Comparison of ENCODE assay signal across 11 mouse cellular contexts in the genomic region with DNA sequence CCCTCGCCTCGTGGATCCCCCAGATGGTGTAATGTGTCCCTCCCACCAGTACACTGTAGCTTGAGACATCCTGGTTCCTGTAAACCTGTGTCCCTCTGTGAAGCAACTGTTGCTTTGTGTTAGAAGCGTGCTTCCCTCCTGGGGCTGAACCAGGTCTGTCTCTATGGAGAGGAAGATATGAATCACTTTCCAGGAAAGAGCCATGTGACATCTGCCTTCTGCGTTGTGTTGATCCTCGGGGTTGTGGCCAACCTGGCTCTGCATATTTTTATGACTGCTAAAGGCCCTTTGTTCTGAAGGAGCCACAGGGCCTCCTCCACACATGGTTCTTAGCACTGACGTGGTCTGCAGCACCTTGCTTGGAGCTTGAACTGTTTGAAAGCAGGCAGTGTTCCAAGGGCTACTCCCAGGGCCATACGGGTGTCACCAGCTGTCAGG. TPM values are rescaled to one million over a fixed set of nuclear protein-coding genes. Genes with fewer than 3 reads are reported as not detected.
DNase-seq lines count a peak whose midpoint lies in the region; ATAC-seq lines count a peak whose summit lies in the region.
"Had no signal": no experiment of that assay in that cellular context is flagged by ENCODE, and none has a peak within 500 bp of the region (broad histone marks: within the 10 kb centered on the region; RNA-seq: fewer than 3 reads in every experiment).

No protein-coding gene starts in this region.

- H3K36me3 ChIP-seq in forebrain, embryonic 15.5 days: no peaks in the 10 kb centered on the region
- H3K36me3 ChIP-seq in forebrain, embryonic 12.5 days (replicated peaks): no peaks in the 10 kb centered on the region
- H3K36me3 ChIP-seq: limb, embryonic 12.5 days had no signal

- no peak overlapping the region for H3K27ac ChIP-seq in forebrain, embryonic 15.5 days (replicated peaks)
- H3K27ac ChIP-seq in forebrain, embryonic 12.5 days: no peak overlapping the region
- H3K27ac ChIP-seq: limb, embryonic 12.5 days had no signal

- no peaks in the 10 kb centered on the region for H3K9me3 ChIP-seq in forebrain, embryonic 15.5 days
- H3K9me3 ChIP-seq in forebrain, embryonic 12.5 days: no peaks in the 10 kb centered on the region
- H3K9me3 ChIP-seq: limb, embryonic 12.5 days had no signal

- no peak overlapping the region for H3K4me3 ChIP-seq in forebrain, embryonic 15.5 days
- H3K4me3 ChIP-seq in forebrain, embryonic 12.5 days (replicated peaks): no peak overlapping the region
- H3K4me3 ChIP-seq: limb, embryonic 12.5 days had no signal

- intact Hi-C loops in left cerebral cortex, postnatal 25 days (cut with DNase I): no loop called here

- DNase-seq in brain, adult 2 months (ENCODE audit: low read depth, low spot score): peak; percentile 43
- DNase-seq in kidney, postnatal 10 days: peak; percentile 9
- DNase-seq in ovary, postnatal 10 days (ENCODE audit: low spot score): no peak
- no peak for DNase-seq in left cerebral cortex, postnatal 25 days (ENCODE audit: low spot score in 2 of 2)
- DNase-seq in B cell, adult 2 months: no peak
- DNase-seq: heart, postnatal 14 days; lung, postnatal 14 days had no signal

- H3K4me1 ChIP-seq in forebrain, embryonic 15.5 days: no peaks in the 10 kb centered on the region
- 0 out of 2 replicates have a peak, but pooled peaks cover 3% of the 10 kb centered on the region for H3K4me1 ChIP-seq in forebrain, embryonic 12.5 days

- H3K27me3 ChIP-seq in forebrain, embryonic 15.5 days: no peaks in the 10 kb centered on the region
- H3K27me3 ChIP-seq in forebrain, embryonic 12.5 days: no peaks in the 10 kb centered on the region
- H3K27me3 ChIP-seq: limb, embryonic 12.5 days had no signal

- 0 out of 2 replicates have a peak, but pooled peaks have one; percentile 32 for ATAC-seq in forebrain, embryonic 15.5 days (replicated peaks)
- no peak for ATAC-seq in forebrain, embryonic 12.5 days (ENCODE audit: low FRiP score)
- peak; percentile 90 for ATAC-seq in granulocyte monocyte progenitor cell, adult 5-6 weeks (replicated peaks; ENCODE audit: poor library complexity, severe bottlenecking)

- no peak overlapping the region for H3K9ac ChIP-seq in forebrain, embryonic 15.5 days (replicated peaks)
- H3K9ac ChIP-seq in forebrain, embryonic 12.5 days: no peak overlapping the region
- H3K9ac ChIP-seq: limb, embryonic 12.5 days had no signal

- 67% methylated on average over 7 of the region's 7 CpGs for WGBS in forebrain, embryonic 15.5 days
- WGBS in forebrain, embryonic 12.5 days: 77% methylated on average over 7 of the region's 7 CpGs

- H3K4me2 ChIP-seq in forebrain, embryonic 15.5 days (replicated peaks): no peak overlapping the region
- no peak overlapping the region for H3K4me2 ChIP-seq in forebrain, embryonic 12.5 days
- H3K4me2 ChIP-seq: limb, embryonic 12.5 days had no signal

RNA-seq across cellular contexts. Expression of a gene that starts 31.0 kb away (rescaled TPM):
- 0.22 and 0.46 TPM in 2 replicates for polyA plus RNA-seq in forebrain, embryonic 15.5 days (2015; fragmentation: Nextera tagmentation; extraction: Ambion mirVana)
- 0.33 and 0.42 TPM in 2 replicates for polyA plus RNA-seq in forebrain, embryonic 12.5 days (2016; fragmentation: Nextera tagmentation; extraction: Ambion mirVana)
- 49.3 and 62.8 TPM in 2 replicates for total RNA-seq in granulocyte monocyte progenitor cell, adult 5-6 weeks (2014; fragmentation: Nextera tagmentation)
- total RNA-seq in granulocyte monocyte progenitor cell, adult 5-6 weeks (2017): 26.5 and 35.5 TPM in 2 replicates
- 1 to 10 TPM; 3.9 to 5.2 TPM for total RNA-seq in left cerebral cortex, postnatal 25 days (2021)

Comparison
In these comparisons a context has a peak if more than half of its experiments do, and no peak if none do; other contexts are left out.
1. DNase-seq: peak in brain, adult 2 months (single experiment) and kidney, postnatal 10 days (single experiment); none in ovary, postnatal 10 days (single experiment), left cerebral cortex, postnatal 25 days (0 of 2) and B cell, adult 2 months (0 of 2).
2. RNA of a gene that starts 31.0 kb away (total RNA-seq): 26.5 to 62.8 TPM in granulocyte monocyte progenitor cell, adult 5-6 weeks; 3.9 to 5.2 TPM in left cerebral cortex, postnatal 25 days; every median in the first group is over 4 times any median in the second.